Mouse (Mus musculus): Measurements from ENCODE around the gene Rasa2.
"Not testable (repeated sequence)": the region's sequence is repeated elsewhere in the genome, so short reads cannot be mapped to it uniquely, and the experiment has no call there.

Gene Rasa2

GRCm38 (mm10) chr9:96523148-96523547 lies 108.3 kb downstream of the Rasa2 start:
- DNase-seq, result no peak

- not testable (repeated sequence) for DNase-seq
These were observed 109.8 kb downstream of the Rasa2 start for GRCm38 (mm10) chr9:96521574-96521973.

GRCm38 (mm10) chr9:96517429-96517828 lies 114.0 kb downstream of the Rasa2 start:
- no peak for DNase-seq

- no peak for DNase-seq
These were observed 114.6 kb downstream of the Rasa2 start for GRCm38 (mm10) chr9:96516806-96517205.

- no peak for DNase-seq
These were observed 115.7 kb downstream of the Rasa2 start for GRCm38 (mm10) chr9:96515737-96516136.

- no peak for DNase-seq
These were observed 117.1 kb downstream of the Rasa2 start for GRCm38 (mm10) chr9:96514278-96514677.

GRCm38 (mm10) chr9:96506011-96506498 lies 125.4 kb downstream of the Rasa2 start:
- DNase-seq, result no peak

- no peak for DNase-seq
These were observed 126.3 kb downstream of the Rasa2 start for GRCm38 (mm10) chr9:96505156-96505555.

- no peak for DNase-seq
These were observed 127.1 kb downstream of the Rasa2 start for GRCm38 (mm10) chr9:96504116-96504895.

- DNase-seq, result no peak
These were observed 128.4 kb downstream of the Rasa2 start for GRCm38 (mm10) chr9:96502856-96503610.

GRCm38 (mm10) chr9:96501217-96501616 lies 130.2 kb downstream of the Rasa2 start:
- DNase-seq, result no peak

- DNase-seq, result no peak
These were observed 138.2 kb downstream of the Rasa2 start for GRCm38 (mm10) chr9:96493212-96493611.

- DNase-seq, result peak; percentile 81
These were observed 139.6 kb downstream of the Rasa2 start for GRCm38 (mm10) chr9:96491810-96492209.
